Mouse (Mus musculus) bone marrow macrophage, adult 2 months (primary cell): Measurements from ENCODE around the gene Mrps7.
"Not testable (repeated sequence)": the region's sequence is repeated elsewhere in the genome, so short reads cannot be mapped to it uniquely, and the experiment has no call there.

Experiments
- CTCF ChIP-seq: IDR thresholded peaks from 2 replicates; pipeline ENCODE4 v1.5.1; 2012; ENCODE audit warnings: low read depth, mild to moderate bottlenecking, low read length, moderate library complexity
- POLR2A ChIP-seq: IDR thresholded peaks from 2 replicates; pipeline ENCODE4 v1.6.1; 2012; ENCODE audit warnings: mild to moderate bottlenecking, low read depth, low read length, borderline replicate concordance

DNA sequence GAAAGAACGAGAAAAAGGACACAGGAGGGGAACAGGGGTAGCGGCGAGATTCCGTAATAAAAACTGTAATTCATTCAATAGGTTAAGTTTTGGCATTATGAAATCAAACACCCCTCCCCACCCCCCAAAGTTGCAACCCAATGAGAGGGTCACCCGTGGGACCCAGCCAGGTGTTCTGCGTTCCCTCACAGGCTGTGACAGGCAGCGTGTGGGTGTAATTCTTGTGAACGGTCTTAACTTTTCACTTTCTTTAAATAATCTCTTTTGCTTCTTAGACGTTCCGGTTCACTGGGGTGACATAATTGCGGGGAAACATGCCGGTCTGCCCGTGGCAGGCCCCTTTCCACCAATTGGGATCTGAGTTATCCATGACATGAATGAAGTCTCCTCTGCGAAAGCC is 41.8 kb downstream of the Mrps7 start:
- TF ChIP-seq CTCF, POLR2A: not testable (repeated sequence)
